Mouse (Mus musculus): ENCODE measurements at regions not wholly inside any gene's neighbourhood (a gene's known extent, or its start where the extent isn't known, plus 50 kb on each side); places are given as distances from the start of the nearest gene placed in this dataset.

DNA sequence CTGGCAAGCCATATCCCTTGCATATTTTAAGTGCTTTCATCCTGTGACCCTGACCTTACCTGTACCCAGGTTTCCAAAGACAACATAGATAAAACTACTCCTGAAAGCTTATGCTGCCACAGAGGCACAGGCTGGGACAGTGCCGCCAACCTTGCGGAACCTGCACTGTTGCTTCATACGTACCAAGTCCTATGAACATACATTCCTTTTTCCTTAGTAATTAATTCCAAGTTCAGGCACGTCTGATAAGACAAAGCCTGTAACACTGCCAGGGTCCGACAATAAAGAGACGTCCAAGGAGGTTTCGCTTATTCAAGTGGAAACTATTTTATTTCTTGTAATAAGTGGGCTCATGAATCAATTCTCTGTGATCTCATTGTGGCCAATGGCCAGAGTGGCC, 70.2 kb upstream of the Pbx1 start:
- no peak for DNase-seq

DNA sequence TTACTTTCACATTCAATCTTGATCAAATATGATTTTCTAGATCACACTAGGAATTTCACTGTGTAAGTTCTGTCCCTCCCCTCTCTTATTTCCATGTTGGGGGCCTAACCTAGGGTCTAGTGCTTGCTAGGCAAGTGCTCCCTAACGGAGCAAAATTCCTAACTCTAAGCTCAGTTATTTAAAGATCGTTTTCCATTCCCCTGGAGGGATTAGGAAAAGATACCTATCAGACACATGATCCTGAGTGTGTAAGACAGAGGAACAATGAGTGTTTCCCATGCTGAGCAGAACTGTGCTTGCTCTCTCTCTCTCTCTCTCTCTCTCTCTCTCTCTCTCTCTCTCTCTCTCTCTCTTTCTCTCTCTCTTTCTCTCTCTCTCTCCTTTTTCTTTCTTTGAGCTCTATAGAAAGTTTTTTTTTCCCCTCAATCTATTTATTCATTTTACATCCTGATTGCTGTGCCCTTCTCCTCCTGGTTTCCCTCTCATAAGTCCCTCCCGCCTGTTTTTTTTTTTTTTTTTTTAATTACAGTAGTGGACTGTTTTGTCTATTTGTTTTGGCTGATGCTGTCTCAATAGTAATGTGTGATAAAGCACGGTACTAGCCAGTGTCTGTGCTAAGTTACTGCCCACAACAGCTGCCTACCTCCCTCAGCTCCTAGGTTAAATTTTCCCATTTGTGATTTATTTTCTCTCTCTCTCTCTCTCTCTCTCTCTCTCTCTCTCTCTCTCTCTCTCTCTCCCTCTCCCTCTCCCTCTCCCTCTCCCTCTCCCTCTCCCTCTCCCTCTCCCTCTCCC, 69.5 kb upstream of the Pbx1 start:
- no peak for DNase-seq

DNA sequence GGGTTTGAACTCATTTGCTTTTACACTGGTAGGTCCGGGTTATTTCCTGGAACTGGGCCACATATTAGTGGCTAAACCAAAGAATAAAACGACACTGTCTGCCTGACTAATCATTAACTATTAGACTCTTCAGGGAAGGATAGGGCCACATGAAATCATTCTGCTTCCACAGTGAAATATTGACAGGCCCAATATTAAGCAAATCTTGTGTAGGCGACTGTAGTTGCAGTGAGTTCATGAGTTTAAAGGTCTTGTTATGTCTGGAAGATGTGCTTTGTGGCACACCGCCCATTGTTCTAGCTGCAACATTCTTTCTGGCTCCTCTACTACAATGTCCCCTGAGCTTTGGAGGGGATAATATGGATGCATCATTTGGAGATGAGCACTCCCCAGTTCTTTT, 65.7 kb upstream of the Pbx1 start:
- DNase-seq: no peak

DNA sequence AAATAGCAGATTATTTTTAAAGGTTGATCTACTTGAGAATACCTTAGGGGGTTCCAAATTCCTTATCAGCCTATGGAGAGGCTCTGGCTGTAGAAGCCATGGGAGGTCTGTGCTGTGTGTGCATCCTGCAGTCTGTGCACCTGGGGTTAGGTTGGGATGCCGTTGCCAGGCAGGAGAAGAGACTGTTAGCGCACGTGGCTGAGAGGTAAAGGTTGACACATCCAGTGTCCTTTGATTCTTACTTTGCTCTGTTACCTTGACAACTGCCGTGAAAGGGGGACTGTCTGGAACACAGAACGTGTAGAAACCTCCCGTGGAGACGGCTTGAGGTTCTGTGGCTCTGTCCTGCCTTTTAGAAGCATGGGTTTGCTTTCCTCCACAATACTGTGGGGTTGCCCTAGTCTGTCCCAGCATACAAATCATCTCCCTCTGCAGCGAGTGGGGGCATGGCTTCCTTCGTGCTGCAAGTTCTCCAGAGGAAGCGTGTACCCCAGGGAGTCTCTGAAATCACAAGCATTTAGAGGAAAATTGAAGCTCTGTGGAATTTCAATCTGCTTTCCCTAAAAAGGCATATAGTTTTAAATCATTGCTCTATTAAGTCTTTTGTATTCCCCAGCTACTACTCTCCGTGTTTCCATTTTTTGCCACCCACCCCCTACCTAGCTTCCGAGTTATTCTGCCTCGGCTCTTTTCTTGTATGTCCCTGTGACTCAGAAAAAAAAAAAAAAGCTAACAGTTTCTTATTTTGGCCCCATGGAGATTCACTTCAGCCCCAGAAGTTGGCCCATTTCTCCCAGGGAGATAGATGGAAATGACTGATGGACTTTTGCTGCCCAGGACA, 63.8 kb upstream of the Pbx1 start:
- DNase-seq: no peak

DNA sequence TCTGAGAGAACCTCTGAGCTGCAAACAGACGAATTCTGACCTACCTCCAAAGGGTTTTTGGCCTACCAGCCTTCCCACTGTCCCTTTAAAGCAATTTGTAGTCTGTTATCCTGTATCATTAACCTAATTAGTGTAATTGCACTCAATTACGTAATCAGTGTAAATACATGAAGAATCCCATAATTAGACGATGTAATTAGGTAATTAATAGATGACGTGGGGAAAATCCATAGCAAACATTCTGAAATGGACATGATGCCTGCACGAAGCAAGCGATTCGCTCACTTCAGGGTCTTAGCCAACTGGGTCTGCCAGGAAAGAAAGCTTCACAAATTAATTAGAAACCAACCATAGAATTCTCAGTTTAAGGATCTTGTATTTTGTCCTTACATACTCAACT, 55.4 kb upstream of the Pbx1 start:
- DNase-seq: no peak

DNA sequence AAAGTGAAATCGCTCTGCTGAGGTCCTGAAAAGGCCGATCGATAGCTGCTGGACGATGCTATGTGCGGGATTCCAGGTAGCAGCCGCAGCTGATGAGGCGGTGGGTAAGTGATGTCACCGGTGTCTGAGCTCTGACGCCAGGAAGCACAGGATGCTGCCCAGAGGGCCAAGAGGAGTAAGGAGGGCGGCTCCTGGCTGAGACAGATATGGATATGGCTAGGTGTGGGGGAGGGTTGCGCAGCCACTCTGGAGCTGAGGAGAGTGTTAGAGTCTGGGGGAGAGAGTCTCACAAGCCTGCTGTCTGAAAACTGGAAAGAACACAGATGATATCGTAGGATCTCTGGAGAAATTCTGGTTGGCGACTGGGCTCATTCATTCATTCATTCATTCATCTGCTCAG, 51.6 kb upstream of the Pbx1 start:
- DNase-seq: no peak

All from cerebellum, adult 18-20 months (tissue).